Mouse (Mus musculus) WW6 (cell line): ENCODE measurements around the gene 1700001C19Rik.

Experiments used
- DNase-seq: peaks from one replicate; pipeline ENCODE4 v3.0.0-alpha.2; 2013; ENCODE audit warnings: low read depth, low spot score

1700001C19Rik gene

DNA sequence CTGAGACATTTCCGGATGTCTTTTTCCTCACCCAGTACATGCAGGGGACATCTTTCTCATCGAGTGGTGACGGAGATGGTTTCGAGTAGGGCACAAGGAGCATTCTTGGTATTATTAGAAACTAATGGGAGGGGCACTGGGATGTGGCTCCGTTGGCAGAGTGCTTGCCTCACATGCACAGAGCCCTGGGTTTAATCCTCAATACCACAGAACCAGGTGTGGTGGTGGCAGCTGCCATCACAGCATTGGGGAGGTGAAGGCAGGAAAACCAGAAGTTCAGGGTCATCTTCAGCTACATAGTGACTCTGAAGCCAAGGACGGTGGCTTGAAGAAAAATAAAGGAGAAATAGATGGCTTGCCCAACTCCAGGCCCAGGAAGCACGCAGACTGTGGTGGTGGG lies 25.0 kb upstream of the 1700001C19Rik start:
- DNase-seq = no peak

DNA sequence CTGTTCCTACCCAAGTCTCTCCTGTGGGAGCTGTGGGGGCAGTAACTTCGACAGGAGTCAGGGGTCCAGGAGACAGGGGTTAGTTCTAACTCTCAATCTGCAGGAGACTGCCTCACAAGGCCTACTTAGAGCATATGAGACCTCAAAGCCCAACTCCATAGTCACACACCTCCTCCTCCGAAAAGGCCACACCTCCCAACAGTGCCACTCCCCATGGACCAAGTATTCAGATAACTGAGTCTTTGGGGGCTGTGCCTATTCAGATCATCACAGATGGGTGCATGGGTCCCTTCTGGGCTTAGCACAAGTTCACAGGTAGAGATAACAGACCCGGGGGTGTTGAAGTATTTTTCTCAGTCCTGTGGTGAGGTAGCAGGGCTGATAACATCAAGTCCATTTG lies 24.5 kb upstream of the 1700001C19Rik start:
- DNase-seq = no peak

DNA sequence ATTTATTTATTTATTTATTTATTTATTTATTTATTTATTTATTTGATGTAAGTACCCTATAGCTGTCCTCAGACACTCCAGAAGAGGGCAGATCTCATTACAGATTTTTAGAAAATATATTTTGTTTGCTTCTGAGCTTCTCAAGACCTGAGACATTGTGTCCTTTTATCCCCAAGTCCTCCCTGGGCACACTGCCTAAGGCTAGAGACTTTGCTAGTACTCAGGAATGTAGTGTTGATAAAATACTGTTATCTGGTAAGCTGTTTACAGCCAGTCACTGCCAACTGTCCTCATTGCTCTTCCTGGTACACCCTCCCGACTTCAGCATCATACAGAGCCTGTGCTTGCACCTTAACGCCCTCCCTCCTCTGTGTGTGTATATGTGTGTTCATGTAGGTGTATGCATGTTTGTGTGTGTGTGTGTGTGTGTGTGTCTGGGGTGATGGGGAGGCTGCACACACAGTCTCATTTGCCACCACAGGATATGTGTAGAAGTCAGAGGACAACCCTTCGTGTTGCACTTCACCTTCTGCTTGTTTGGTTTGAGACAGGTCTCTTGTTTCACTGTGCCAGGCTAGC lies 22.3 kb upstream of the 1700001C19Rik start:
- DNase-seq = no peak

DNA sequence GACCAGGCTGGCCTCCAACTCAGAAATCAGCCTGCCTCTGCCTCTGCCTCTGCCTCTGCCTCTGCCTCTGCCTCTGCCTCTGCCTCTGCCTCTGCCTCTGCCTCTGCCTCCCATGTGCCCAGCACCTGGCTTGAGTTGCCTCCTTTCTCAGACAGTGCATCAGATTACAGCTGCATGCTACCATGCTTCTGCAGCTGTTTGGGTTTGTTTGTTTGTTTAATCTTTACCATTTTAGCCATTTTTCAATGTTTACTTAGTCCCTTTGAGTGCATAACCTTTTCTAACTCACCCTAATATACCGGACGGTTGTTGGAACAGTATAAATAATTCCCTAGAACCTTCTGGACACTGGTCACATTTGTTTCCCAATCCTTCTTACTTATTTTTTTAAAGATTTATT lies 21.8 kb upstream of the 1700001C19Rik start:
- DNase-seq = no peak

DNA sequence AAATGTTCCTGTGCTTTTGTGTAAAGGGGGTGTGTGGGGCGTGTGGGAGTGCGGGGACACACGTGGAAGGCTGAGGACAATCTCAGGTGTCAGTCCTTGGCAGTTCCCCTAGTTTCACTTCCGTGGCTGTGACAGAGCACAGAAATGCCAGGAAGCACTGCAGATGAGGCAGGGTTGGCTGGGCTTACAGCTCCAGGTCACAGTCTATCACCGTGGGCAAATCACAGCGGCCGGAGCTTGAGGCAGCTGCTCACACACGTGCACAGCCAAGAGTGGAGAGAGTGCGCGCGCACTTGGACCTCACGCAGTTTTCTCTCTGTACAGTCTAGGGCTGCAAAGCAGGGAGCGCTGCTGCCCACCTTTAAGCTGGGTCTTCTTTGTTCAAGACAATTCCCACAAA lies 21.1 kb upstream of the 1700001C19Rik start:
- no peak for DNase-seq

GRCm38 (mm10) chr17:47454675-47455074 lies 17.5 kb upstream of the 1700001C19Rik start:
- DNase-seq = no peak

- no peak for DNase-seq
Measured at GRCm38 (mm10) chr17:47452886-47453285, 15.7 kb upstream of the 1700001C19Rik start.

DNA sequence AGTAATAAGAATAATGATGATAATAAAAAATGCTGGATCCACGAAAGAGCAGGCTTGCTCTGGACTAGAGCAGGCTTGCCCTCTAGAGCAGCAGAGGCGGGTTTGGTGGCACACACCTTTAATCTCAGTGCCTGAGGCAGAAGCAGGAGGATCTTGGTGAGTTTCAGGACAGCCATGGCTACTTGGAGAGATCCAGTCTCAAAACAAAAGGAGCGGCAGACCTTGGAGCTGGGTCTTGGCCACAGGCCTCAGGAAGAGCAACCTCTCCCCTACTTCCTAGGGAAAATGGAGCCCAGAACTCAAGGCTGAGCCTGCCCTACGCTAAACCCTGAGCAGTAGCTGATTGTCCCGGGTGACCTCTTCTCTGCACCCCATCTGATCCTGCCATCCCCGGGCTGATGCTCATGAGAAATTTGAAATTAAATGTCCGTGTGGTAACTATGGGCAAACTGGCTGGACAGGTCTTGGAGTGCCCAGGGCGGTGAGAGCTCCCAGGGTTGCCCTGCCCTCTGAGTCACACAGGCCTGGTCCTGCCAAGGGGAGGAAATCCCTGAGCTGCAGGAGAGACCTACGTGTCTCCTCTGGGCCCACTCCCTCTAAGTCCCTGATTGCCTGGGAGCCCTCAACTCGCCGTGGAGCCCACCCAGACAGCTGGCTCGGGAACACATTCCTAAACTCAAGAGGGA lies 13.8 kb upstream of the 1700001C19Rik start:
- no peak for DNase-seq

- no peak for DNase-seq
Measured at GRCm38 (mm10) chr17:47450239-47450638, 13.1 kb upstream of the 1700001C19Rik start.

- no peak for DNase-seq
Measured at GRCm38 (mm10) chr17:47449432-47449831, 12.3 kb upstream of the 1700001C19Rik start.

GRCm38 (mm10) chr17:47448523-47449372 lies 11.6 kb upstream of the 1700001C19Rik start:
- no peak for DNase-seq

DNA sequence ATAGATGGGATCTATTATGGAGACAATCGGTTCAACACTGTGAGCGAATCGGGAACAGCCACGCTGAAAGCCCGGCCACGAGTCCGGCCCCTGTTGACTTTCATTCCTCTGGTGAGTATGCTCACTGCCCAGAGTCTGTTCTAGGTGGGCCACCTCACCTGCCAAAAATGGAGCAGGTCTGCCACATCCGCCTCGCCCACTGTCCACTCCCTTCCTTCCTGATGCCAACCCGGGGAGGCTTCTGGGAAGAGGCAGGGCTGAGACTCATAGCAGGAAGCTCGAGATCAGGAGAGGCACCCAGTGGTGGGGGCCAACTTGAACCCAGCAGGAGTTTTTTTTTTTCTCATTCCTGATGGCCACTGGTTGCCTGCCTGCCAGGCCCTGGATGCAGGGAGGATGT lies 9.4 kb upstream of the 1700001C19Rik start:
- no peak for DNase-seq

GRCm38 (mm10) chr17:47446025-47446424 lies 8.8 kb upstream of the 1700001C19Rik start:
- no peak for DNase-seq

DNA sequence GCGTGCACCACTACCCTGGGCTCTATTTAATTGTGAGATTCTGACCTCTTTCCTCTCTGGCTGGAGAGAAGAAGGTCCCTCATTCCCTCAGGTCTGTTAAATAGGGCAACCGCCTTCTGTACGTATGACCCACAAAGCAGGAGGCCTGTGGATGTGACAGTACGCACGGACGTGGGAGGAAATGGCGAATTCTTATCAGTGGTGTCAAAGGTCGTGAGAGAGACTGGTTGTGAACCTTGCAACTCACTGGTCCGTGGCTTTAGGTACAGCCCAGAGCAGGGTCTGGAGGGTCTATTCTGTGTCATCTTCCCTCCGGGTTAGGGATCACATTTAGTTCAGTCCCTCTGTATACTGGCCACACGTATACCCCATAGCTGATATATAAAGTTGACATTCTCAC lies 8.3 kb upstream of the 1700001C19Rik start:
- DNase-seq = no peak

- DNase-seq = no peak
Measured at GRCm38 (mm10) chr17:47444113-47444512, 6.9 kb upstream of the 1700001C19Rik start.

GRCm38 (mm10) chr17:47442271-47442670 lies 5.1 kb upstream of the 1700001C19Rik start:
- DNase-seq = no peak

GRCm38 (mm10) chr17:47441296-47442051 lies 4.3 kb upstream of the 1700001C19Rik start:
- DNase-seq = no peak

- peak; percentile 20 for DNase-seq
Measured at GRCm38 (mm10) chr17:47440359-47440890, 3.2 kb upstream of the 1700001C19Rik start.

- no peak for DNase-seq
Measured at GRCm38 (mm10) chr17:47439396-47440028, 2.3 kb upstream of the 1700001C19Rik start.

DNA sequence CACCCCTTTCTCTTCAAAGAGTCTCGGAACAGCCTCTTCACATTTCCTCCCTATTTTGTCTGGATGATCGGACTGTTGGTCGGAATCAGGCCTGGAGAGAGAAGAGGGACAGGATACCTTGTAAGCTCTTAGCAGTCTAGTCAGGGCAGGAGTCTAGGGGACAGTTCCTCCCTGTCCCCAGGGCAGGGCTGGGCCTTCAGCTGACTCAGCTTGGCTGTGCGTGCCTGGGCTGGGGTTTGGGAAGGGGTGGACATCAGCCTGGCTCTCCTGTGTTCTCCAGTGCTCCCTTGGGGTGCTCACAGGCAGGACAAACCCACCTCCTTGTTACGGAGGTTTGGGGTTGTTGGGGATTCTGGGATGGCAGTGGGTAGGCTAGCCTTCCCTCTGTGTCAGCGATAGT lies 1.4 kb upstream of the 1700001C19Rik start:
- DNase-seq = no peak
